Mouse (Mus musculus) kidney, adult 9 months (tissue): Measurements from ENCODE around the gene Hmgcr.

Source experiments
- DNase-seq: peaks from one replicate; pipeline ENCODE4 v3.0.0; 2022

Gene Hmgcr

DNA sequence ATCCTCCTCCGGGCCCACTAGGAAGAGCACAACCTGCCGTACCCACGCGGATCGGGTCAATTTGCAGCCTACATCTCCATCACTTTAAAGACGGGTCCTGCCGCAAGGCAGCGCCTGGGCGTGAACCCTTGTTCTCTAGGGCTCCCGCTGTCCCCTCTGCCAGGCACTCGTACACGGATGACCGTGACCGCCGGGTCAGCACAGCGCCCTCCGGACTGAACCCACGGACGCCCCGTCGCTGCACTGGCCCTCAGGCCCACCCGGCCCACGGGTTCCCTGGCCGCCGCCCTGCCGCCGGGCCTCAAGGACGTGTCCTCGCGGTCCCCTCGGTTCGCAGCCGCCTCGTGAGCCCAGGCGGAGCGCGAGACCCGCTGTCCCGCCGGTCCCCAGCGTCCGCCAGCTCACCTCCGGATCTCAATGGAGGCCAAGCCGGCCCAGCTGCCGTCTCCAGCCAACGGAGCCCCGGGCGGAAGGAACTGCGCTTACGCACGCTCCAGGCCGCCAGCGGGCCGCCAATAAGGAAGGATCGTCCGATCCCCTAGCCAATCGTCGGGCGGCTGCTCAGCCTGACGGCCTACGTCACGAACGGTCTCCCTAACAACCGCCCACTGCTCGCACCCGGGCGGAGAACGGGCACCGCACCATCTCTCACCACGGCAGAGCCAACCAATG, at the start of gene Hmgcr:
TSS of gene Hmgcr (minus strand) at position 531 of the 672 bp plus-strand sequence.
- DNase-seq: peak; percentile 98

GRCm38 (mm10) chr13:96720003-96720402, 49.3 kb upstream of the Hmgcr start:
- no peak for DNase-seq

- no peak for DNase-seq
Measured at GRCm38 (mm10) chr13:96717821-96718220, 47.1 kb upstream of the Hmgcr start.

DNA sequence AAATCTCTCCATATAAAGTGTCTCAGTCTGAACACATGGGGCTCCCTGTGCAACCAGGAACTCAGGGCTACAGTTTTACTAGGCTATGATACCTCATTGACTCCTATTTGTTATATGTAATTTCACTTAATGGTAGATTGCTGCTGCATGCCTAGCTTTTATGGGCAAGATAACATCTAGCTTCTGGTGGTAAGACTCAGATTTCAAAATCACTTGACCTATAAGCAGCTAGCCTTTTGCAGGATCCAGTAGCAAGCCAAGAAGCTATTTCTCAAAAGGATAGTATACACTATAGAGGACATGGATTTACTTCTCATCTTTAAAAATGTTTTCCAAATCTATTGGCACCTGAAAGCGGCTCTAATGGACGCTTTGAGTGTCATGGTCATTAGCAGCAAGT, 45.6 kb upstream of the Hmgcr start:
- no peak for DNase-seq

- DNase-seq: no peak
Measured at GRCm38 (mm10) chr13:96709269-96710233, 38.8 kb upstream of the Hmgcr start.

GRCm38 (mm10) chr13:96702567-96703278, 32.0 kb upstream of the Hmgcr start:
- DNase-seq: no peak

- peak; percentile 43 for DNase-seq
Measured at GRCm38 (mm10) chr13:96697805-96698586, 27.3 kb upstream of the Hmgcr start.

GRCm38 (mm10) chr13:96695428-96695827, 24.7 kb upstream of the Hmgcr start:
- DNase-seq: no peak

GRCm38 (mm10) chr13:96689901-96690300, 19.2 kb upstream of the Hmgcr start:
- DNase-seq: no peak

- peak; percentile 24 for DNase-seq
Measured at GRCm38 (mm10) chr13:96687261-96687660, 16.5 kb upstream of the Hmgcr start.

- DNase-seq: no peak
Measured at GRCm38 (mm10) chr13:96684779-96685178, 14.0 kb upstream of the Hmgcr start.

DNA sequence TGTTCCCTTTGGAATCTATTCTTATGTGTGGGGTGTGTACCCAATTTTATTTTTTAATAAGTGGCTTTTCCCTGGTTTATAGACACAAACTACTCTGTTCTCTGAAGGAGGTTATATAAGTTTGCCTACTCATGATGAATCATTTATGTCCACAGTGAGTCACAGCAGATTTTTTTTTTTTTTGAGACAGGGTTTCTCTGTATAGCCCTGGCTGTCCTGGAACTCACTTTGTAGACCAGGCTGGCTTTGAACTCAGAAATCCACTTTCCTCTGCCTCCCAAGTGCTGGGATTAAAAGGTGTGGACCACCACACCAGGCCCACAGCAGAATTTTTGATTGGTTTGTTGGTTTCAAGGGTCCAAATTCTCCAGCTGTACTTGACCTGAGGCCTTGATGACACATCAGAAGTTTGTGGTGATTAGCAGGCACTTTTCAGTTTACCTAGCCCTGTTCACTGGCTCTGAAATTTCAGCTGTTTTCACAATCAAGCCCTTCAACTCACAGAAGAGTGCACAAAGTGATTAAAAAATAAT, 10.4 kb upstream of the Hmgcr start:
- DNase-seq: no peak

- no peak for DNase-seq
Measured at GRCm38 (mm10) chr13:96680163-96681087, 9.7 kb upstream of the Hmgcr start.

DNA sequence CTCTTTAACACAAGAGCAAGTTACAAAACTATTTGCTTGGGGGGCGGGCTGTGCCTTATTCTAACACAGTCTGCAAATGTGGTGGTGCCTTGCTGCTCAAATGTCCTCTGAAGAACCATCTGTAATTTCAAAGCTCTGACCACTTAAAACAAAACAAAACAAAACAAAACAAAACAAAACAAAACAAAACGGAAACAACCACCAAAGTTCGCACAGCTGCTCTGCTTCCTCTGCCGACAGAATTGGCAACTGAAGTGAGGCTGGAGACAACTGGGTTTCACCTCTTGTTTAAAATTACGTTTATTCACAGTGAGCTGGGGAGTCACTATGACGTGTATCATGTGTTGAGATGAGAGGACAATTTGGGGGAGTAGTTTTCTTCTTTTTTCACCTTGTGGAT, 7.9 kb upstream of the Hmgcr start:
- DNase-seq: no peak

- no peak for DNase-seq
Measured at GRCm38 (mm10) chr13:96677071-96677470, 6.3 kb upstream of the Hmgcr start.

DNA sequence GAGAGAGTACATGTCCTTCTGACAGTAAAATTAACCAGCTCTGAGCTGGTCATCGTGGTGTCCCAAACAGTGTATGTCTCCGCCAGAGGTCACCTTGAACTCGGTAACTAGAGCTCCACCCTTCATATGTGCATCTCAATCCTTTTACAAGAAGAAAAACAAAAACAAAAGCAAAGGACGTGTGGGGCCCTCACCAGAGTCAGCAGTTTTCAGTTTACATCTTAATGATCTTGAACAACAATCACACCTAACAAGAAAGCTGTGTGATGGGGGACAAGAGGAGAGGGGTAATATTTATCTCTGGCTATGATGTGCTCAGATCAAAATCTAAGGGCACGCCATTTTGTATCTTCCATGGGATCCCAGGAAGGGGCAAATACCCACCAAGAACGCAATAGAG, 5.0 kb upstream of the Hmgcr start:
- DNase-seq: no peak

- DNase-seq: peak; percentile 55
Measured at GRCm38 (mm10) chr13:96673817-96674216, 3.1 kb upstream of the Hmgcr start.

DNA sequence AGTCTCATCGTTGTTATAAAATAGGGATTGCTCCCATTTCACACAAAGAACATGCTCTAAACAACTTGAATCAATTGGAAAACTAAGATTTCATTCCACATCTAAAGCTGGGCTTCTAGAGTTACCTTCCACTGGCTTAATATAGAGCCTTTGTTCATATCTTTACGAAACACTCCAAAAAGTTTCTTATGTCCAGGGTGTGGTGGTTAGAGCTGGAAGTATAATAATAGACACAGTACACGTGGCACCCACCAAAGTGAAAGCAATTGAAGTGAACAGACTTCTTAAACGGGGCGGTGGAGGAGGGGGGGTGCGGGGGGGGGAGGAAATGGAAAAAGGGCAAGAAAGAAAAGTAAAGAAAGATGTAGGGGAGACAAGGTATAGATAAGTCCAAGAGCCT, 1.5 kb upstream of the Hmgcr start:
- DNase-seq: no peak

- no peak for DNase-seq
Measured at GRCm38 (mm10) chr13:96671906-96672234, 1.1 kb upstream of the Hmgcr start.

DNA sequence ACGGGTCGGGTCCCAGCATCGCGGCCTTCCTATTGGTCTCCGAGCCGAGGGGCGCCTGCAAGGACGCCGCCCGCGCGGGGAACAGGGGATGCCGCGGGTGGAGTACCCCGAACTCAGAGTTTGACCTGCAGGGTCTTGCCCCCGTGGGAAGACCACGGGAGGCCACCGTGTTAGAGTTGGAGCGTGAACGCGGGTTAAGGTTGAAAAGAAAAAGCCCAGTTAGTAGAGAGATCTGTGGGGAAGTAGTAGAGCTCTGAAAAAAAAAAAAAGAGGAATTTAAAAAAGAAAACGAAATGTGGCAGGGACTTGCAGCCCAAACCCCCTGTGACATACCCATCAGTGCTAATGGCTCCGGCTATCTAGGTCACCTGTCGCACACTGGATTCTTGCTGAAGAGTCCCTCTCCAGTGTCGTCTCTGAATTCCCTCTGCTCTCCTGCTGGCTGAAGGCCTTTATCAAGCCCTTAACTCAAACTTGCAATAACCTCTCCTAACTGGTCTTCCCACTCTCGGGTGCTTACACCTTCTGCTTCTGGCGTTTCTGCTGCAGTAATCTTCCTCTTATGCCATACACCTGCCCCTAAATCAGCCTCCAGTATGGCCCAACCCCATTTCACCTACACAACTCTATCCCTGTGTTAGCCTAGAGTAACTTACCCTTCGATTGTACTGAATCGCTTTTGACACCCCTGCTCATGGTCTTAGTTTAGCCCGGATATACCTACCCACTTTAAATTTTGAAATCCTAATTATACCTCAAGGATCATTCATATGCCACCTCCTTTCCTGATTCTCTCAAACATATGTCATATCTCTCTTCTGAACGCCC, 556 bp upstream of the Hmgcr start:
- DNase-seq: no peak
